Mouse (Mus musculus) ES-Bruce4 (cell line): ENCODE results near the gene Cenpc1. TPM values are rescaled to one million over a fixed set of nuclear protein-coding genes. Genes with fewer than 3 reads are reported as not detected.

Experiments used
- H3K27ac ChIP-seq: 2 replicates; pipeline ENCODE4 v1.5.1; 2012; ENCODE audit warnings: low read length, inconsistent platforms; ENCODE audit not compliant: insufficient read depth
- H3K27me3 ChIP-seq: 2 replicates; pipeline ENCODE4 v1.6.1; 2012; ENCODE audit warnings: mild to moderate bottlenecking, low read length, inconsistent platforms; ENCODE audit not compliant: control insufficient read depth, poor library complexity, insufficient read depth, severe bottlenecking
- H3K36me3 ChIP-seq: 2 replicates; pipeline ENCODE4 v1.6.1; 2012; ENCODE audit warnings: inconsistent platforms, mild to moderate bottlenecking, low read length, moderate library complexity; ENCODE audit not compliant: control insufficient read depth, poor library complexity, insufficient read depth, severe bottlenecking
- H3K4me1 ChIP-seq: one replicate; pipeline ENCODE4 v1.8.1; 2011; ENCODE audit warnings: low read length; ENCODE audit not compliant: control insufficient read depth, insufficient read depth
- H3K4me3 ChIP-seq: 2 replicates; pipeline ENCODE4 v1.5.1; 2011; ENCODE audit warnings: low read depth, mild to moderate bottlenecking, low read length
- H3K9ac ChIP-seq: 2 replicates; pipeline ENCODE4 v1.6.1; 2012; ENCODE audit warnings: low read depth, mild to moderate bottlenecking, inconsistent platforms; ENCODE audit not compliant: poor library complexity, severe bottlenecking
- H3K9me3 ChIP-seq: replicated peaks from 2 replicates; pipeline ENCODE4 v1.6.1; 2012; ENCODE audit warnings: mild to moderate bottlenecking, low read length, inconsistent platforms; ENCODE audit not compliant: control insufficient read depth, poor library complexity, insufficient read depth, severe bottlenecking
- CTCF ChIP-seq: IDR thresholded peaks from one replicate; pipeline ENCODE4 v1.8.1; 2011; ENCODE audit warnings: low read depth, low read length
- EP300 ChIP-seq: IDR thresholded peaks from 2 replicates; pipeline ENCODE4 v1.6.1; 2011; ENCODE audit warnings: low read depth, low read length; ENCODE audit not compliant: insufficient read depth
- POLR2A ChIP-seq: IDR thresholded peaks from one replicate; pipeline ENCODE4 v1.8.1; 2011; ENCODE audit warnings: low read length; ENCODE audit not compliant: insufficient read depth
- polyA plus RNA-seq: library from polyadenylated mRNA; stranded (reverse); fragments of >200 nt; gene quantifications from 2 replicates; pipeline ENCODE4 v1.2.4, GENCODE M21; 2011; ENCODE audit warnings: low read depth; ENCODE audit not compliant: missing spikeins, insufficient read depth, insufficient read length

The Cenpc1 gene
- polyA plus RNA-seq, 1 experiment, result 57.4 TPM

DNA sequence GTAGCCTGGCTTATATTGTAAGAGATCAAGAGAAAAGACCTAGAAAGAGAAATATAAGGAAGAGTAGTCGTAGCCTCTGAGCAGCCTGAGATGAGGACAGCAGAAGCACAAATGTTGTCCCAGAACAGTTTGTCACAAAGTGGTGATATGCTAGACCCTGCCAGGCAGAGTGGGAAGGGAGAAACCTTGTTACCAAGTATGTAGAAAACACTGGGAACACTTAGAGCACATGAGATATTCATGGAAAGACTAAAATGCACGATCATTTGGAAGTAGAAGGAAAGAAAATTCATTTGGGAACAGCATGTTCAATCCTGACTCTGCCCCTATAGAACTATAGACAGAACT is 77.9 kb downstream of the Cenpc1 start:
- Histone ChIP-seq H3K36me3 (no peaks in the 10 kb centered on the region), H3K4me3 (no peak overlapping the region), H3K4me1 (no peaks in the 10 kb centered on the region), H3K9ac (no peak overlapping the region), H3K27ac (no peak overlapping the region), H3K9me3 (no peaks in the 10 kb centered on the region), H3K27me3 (no peaks in the 10 kb centered on the region)
- TF ChIP-seq POLR2A, result no peak
- no peak for TF ChIP-seq EP300
- no peak for TF ChIP-seq CTCF

DNA sequence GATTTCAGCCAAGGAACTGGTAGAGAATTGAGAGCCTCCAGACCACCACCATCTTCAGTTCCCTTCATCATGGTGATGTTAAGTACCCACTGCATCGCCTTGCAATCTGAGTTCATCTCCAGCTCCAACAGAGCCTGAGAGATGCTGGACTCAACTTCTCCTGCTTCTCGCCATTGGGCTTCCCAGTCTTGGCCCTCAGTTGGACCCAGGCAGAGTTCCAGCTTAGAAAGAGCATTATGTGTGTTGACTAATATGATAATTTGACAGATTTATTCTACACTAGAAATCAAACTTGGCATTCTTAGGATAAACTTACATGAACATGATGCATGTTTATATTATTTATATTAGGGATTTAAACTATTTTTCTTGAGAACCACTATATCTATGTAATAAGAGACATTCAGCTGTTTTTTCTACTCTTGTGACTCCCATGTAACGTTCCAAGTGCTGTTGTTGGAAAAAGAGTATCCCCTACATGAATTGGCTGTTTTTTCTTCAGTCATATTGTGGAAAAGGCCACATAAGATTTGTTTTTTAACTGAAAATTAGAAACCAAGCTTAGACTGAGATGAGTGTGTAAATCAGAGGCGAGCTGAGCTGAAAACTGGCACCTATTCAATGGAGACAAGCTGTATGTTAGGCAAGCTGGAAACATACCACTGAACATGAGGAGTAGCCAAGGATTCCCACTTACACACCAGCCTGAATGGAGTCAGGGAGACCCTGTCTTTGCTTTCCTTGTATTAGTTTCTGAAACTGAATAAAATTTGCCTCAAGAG is 78.5 kb downstream of the Cenpc1 start:
- H3K27me3 ChIP-seq, result no peaks in the 10 kb centered on the region
- TF ChIP-seq POLR2A, result no peak
- TF ChIP-seq CTCF, result no peak
- no peak for TF ChIP-seq EP300
- H3K4me1 ChIP-seq, result no peaks in the 10 kb centered on the region
- no peaks in the 10 kb centered on the region for H3K9me3 ChIP-seq
- H3K27ac ChIP-seq, result no peak overlapping the region
- no peak overlapping the region for H3K4me3 ChIP-seq
- no peaks in the 10 kb centered on the region for H3K36me3 ChIP-seq
- H3K9ac ChIP-seq, result no peak overlapping the region

DNA sequence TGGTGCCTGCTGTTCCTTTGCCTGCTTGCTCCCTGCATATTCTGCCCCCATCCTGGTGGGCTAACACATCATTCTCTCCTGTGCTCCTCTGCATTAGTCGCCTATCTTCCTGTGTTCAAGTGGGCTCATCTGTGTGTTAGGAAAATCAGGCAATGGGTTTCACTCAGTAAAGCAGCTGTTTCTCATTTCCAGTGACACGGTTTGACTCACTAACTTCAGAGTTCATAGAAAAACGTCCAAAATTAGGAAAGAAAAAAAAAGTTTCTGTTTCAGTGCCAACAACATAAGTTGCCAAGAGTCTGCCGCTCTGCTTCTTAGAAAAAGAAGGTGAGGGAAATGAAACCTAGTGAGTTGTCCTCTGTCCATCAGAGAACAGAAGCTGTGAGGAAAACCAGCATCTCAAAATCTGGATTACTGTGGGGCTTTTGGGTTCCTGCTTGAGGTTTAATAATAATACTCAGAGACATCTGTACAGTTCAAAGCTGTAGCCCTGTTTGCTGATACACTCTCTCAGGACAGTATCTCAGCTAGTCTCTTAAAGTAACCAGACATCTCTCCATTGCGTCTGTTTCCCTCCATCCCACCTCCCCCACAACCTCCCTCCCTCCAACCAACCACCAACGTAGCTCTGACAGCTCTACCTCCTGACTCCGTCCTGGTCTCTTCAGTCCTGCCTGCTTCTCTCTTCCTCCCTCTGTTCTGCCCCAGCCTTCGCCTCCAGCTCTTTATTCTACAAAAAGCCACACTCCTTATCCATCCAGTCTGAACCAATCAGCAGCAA is 87.5 kb downstream of the Cenpc1 start:
- no peaks in the 10 kb centered on the region for H3K27me3 ChIP-seq
- H3K36me3 ChIP-seq, result no peaks in the 10 kb centered on the region
- H3K9ac ChIP-seq, result no peak overlapping the region
- no peak overlapping the region for H3K4me3 ChIP-seq
- H3K27ac ChIP-seq, result no peak overlapping the region
- no peak for TF ChIP-seq POLR2A
- no peak for TF ChIP-seq CTCF
- no peak for TF ChIP-seq EP300
- no peaks in the 10 kb centered on the region for H3K9me3 ChIP-seq
- no peaks in the 10 kb centered on the region for H3K4me1 ChIP-seq

DNA sequence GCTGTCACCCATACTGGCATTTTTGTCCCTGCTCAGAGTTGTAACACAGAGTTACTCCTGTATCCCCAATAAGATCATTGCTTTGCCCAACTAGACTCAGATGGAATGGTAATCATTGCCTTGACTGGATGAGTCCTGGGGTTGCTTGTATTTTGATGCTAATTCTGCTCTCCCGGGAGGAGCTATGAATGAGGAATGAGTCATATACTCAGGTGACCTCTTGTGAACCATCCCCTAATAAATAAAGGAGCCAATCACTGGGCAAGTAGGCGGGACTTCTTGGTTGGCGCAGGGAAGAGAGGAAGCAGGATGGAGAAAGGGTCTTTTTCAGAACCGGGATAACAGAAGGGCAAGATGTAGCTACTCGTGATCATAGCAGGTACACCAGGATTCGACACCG is 102.6 kb downstream of the Cenpc1 start:
- TF ChIP-seq EP300, result no peak
- TF ChIP-seq POLR2A, result no peak
- TF ChIP-seq CTCF, result no peak
- Histone ChIP-seq H3K27me3 (no peaks in the 10 kb centered on the region), H3K4me1 (no peaks in the 10 kb centered on the region), H3K36me3 (no peaks in the 10 kb centered on the region), H3K27ac (no peak overlapping the region), H3K4me3 (no peak overlapping the region), H3K9me3 (no peaks in the 10 kb centered on the region), H3K9ac (no peak overlapping the region)

Other genes starting within 250 kb of the Cenpc1 start
- gene Stap1, start 6.2 kb upstream of the Cenpc1 start, polyA plus RNA-seq, result 0.67 TPM in 1 of 2 replicates, not detected in the other
- 71.5 and 72.6 TPM in 2 replicates for gene Uba6, start 107.2 kb upstream of the Cenpc1 start, polyA plus RNA-seq
- not detected in 2 replicates for gene Gnrhr, start 132.3 kb upstream of the Cenpc1 start, polyA plus RNA-seq
- not detected in 2 replicates for gene Tmprss11c, start 223.7 kb upstream of the Cenpc1 start, polyA plus RNA-seq